Mouse (Mus musculus) spleen, postnatal 10 days (tissue): Measurements from ENCODE around the gene Pin4.
A peak's percentile ranks its signal among the peaks of the same experiment; 100 is the strongest.

ENCODE experiments used
- DNase-seq, 2 experiments: peaks; one replicate each; pipeline ENCODE4 v3.0.0; 2021 to 2022; ENCODE audit warnings: low spot score in 2 of 2

Gene Pin4

GRCm38 (mm10) chrX:102156618-102157422 is 37.6 kb downstream of the Pin4 start, which contains the start of gene Ercc6l:
TSS of gene Ercc6l (minus strand) at chrX:102157091.
- DNase-seq = peak; percentile 75 to 94

- DNase-seq = peak in 1 of 2 experiments; percentile 31
Measured at GRCm38 (mm10) chrX:102157423-102157791, 38.2 kb downstream of the Pin4 start.

- peak; percentile 31 to 61 for DNase-seq
Measured at GRCm38 (mm10) chrX:102159778-102160177, 40.5 kb downstream of the Pin4 start.

GRCm38 (mm10) chrX:102160528-102160927 is 41.3 kb downstream of the Pin4 start:
- DNase-seq = no peak

- peak in 1 of 2 experiments; percentile 14 for DNase-seq
Measured at GRCm38 (mm10) chrX:102163096-102163495, 43.8 kb downstream of the Pin4 start.

- DNase-seq = no peak
Measured at GRCm38 (mm10) chrX:102163529-102163928, 44.3 kb downstream of the Pin4 start.

- no peak for DNase-seq
Measured at GRCm38 (mm10) chrX:102166521-102166920, 47.3 kb downstream of the Pin4 start.

- no peak for DNase-seq
Measured at GRCm38 (mm10) chrX:102166986-102167385, 47.7 kb downstream of the Pin4 start.

GRCm38 (mm10) chrX:102169724-102170123 is 50.5 kb downstream of the Pin4 start:
- DNase-seq = no peak

GRCm38 (mm10) chrX:102170135-102170534 is 50.9 kb downstream of the Pin4 start:
- DNase-seq = no peak

- DNase-seq = no peak
Measured at GRCm38 (mm10) chrX:102170900-102171299, 51.7 kb downstream of the Pin4 start.

GRCm38 (mm10) chrX:102175538-102176287 is 56.5 kb downstream of the Pin4 start:
- DNase-seq = no peak
